20 mouse cellular contexts compared by ENCODE assay signal in the genomic region with DNA sequence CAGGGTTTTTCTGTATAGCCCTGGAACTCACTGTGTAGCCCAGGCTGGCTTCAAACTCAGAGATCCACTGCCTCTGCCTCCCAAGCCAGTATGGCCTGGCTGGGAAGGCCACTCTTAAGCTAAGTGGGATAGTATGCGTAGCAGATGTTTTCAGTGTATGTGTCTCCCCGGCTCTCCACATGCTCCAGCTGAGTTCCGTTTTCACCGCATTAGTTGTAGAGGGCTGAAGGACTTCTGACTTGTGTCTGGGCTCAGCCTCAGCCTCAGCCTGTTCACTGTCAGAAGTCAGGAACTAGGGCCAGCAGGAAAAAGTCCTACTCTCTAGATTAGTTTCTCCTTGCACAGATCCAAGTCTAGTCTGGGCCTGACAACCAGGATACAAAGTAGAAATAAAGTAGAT. TPM values are rescaled to one million over a fixed set of nuclear protein-coding genes. Genes with fewer than 3 reads are reported as not detected.
DNase-seq lines count a peak whose midpoint lies in the region; ATAC-seq and TF ChIP-seq lines count a peak whose summit lies in the region.
"Had no signal": no experiment of that assay in that cellular context is flagged by ENCODE, and none has a peak within 500 bp of the region (broad histone marks: within the 10 kb centered on the region; RNA-seq: fewer than 3 reads in every experiment).

No protein-coding gene starts in this region.

- TF ChIP-seq CTCF in lung, postnatal 0 days (IDR thresholded peaks at IDR 0.05) = no peak
- TF ChIP-seq CTCF in thymus, adult 2 months (IDR thresholded peaks at IDR 0.05; ENCODE audit: borderline replicate concordance, control insufficient read depth, extremely low read depth, insufficient read depth, low read length, poor library complexity) = no peak

- TF ChIP-seq POLR2A in thymus, adult 2 months (IDR thresholded peaks at IDR 0.05; ENCODE audit: control insufficient read depth, extremely low read depth, insufficient read depth, low read length, poor library complexity) = no peak

- H3K27ac ChIP-seq in embryonic facial prominence, embryonic 11.5 days (replicated peaks; ENCODE audit: low read depth, low read length) = no peak overlapping the region
- no peak overlapping the region for H3K27ac ChIP-seq in embryonic facial prominence, embryonic 10.5 days (replicated peaks)
- no peak overlapping the region for H3K27ac ChIP-seq in lung, postnatal 0 days (ENCODE audit: low read length)
- peak overlapping the region; percentile 72; the same call in 1 of the 2 replicates for H3K27ac ChIP-seq in stomach, embryonic 15.5 days
- no peak overlapping the region for H3K27ac ChIP-seq in thymus, adult 2 months (ENCODE audit: control insufficient read depth, insufficient read depth, low read length)
- H3K27ac ChIP-seq: forebrain, embryonic 10.5 days; hindbrain, embryonic 12.5 days; limb, embryonic 15.5 days; liver, embryonic 15.5 days; midbrain, embryonic 15.5 days had no signal

- H3K36me3 ChIP-seq in embryonic facial prominence, embryonic 11.5 days (replicated peaks; ENCODE audit: control insufficient read depth, insufficient read depth, low read depth, low read length) = no peaks in the 10 kb centered on the region
- H3K36me3 ChIP-seq in embryonic facial prominence, embryonic 10.5 days (replicated peaks) = peaks cover 21% of the 10 kb centered on the region; the same call in 1 of the 2 replicates
- H3K36me3 ChIP-seq in lung, postnatal 0 days (ENCODE audit: insufficient read depth, low read length) = no peaks in the 10 kb centered on the region
- no peaks in the 10 kb centered on the region; the same call in 1 of the 2 replicates for H3K36me3 ChIP-seq in stomach, embryonic 15.5 days
- no peaks in the 10 kb centered on the region for H3K36me3 ChIP-seq in thymus, adult 2 months (ENCODE audit: control insufficient read depth, insufficient read depth, low read length)
- H3K36me3 ChIP-seq: heart, embryonic 12.5 days; liver, embryonic 15.5 days; midbrain, embryonic 15.5 days had no signal

- H3K9me3 ChIP-seq in embryonic facial prominence, embryonic 11.5 days (replicated peaks; ENCODE audit: control insufficient read depth, low read length) = no peaks in the 10 kb centered on the region
- H3K9me3 ChIP-seq in embryonic facial prominence, embryonic 10.5 days = no peaks in the 10 kb centered on the region
- H3K9me3 ChIP-seq in lung, postnatal 0 days (ENCODE audit: low read length) = no peaks in the 10 kb centered on the region
- no peaks in the 10 kb centered on the region for H3K9me3 ChIP-seq in stomach, embryonic 15.5 days
- H3K9me3 ChIP-seq: forebrain, embryonic 10.5 days; heart, embryonic 12.5 days; hindbrain, embryonic 12.5 days; limb, embryonic 15.5 days; liver, embryonic 15.5 days; midbrain, embryonic 15.5 days had no signal

- no peak for TF ChIP-seq EP300 in lung, postnatal 0 days (IDR thresholded peaks at IDR 0.05)

- H3K4me3 ChIP-seq in embryonic facial prominence, embryonic 11.5 days (ENCODE audit: low read depth, low read length) = no peak overlapping the region
- no peak overlapping the region for H3K4me3 ChIP-seq in embryonic facial prominence, embryonic 10.5 days
- no peak overlapping the region for H3K4me3 ChIP-seq in lung, postnatal 0 days (ENCODE audit: low read depth, low read length)
- H3K4me3 ChIP-seq in stomach, embryonic 15.5 days (replicated peaks) = no peak overlapping the region
- H3K4me3 ChIP-seq in thymus, adult 2 months (ENCODE audit: control insufficient read depth, insufficient read depth, low read length) = no peak overlapping the region
- H3K4me3 ChIP-seq: forebrain, embryonic 10.5 days; heart, embryonic 12.5 days; hindbrain, embryonic 12.5 days; limb, embryonic 15.5 days; liver, embryonic 15.5 days; midbrain, embryonic 15.5 days; myocyte had no signal

- no peak overlapping the region for H3K9ac ChIP-seq in embryonic facial prominence, embryonic 11.5 days (replicated peaks; ENCODE audit: low read length)
- no peak overlapping the region for H3K9ac ChIP-seq in lung, postnatal 0 days (replicated peaks; ENCODE audit: low read depth)
- H3K9ac ChIP-seq in stomach, embryonic 15.5 days = no peak overlapping the region
- H3K9ac ChIP-seq: heart, embryonic 12.5 days; hindbrain, embryonic 12.5 days; limb, embryonic 15.5 days; liver, embryonic 15.5 days; midbrain, embryonic 15.5 days had no signal

- 58% methylated on average over 4 of the region's 4 CpGs for WGBS in embryonic facial prominence, embryonic 11.5 days
- WGBS in embryonic facial prominence, embryonic 10.5 days = 74% methylated on average over 4 of the region's 4 CpGs
- WGBS in lung, postnatal 0 days = 78% methylated on average over 4 of the region's 4 CpGs
- WGBS in stomach, embryonic 15.5 days = 64% methylated on average over 4 of the region's 4 CpGs
- over 99% methylated on average over 4 of the region's 4 CpGs for WGBS in thymus, adult 2 months

- H3K27me3 ChIP-seq in embryonic facial prominence, embryonic 11.5 days (ENCODE audit: control insufficient read depth, insufficient read depth, low read length) = no peaks in the 10 kb centered on the region
- H3K27me3 ChIP-seq in embryonic facial prominence, embryonic 10.5 days (replicated peaks; ENCODE audit: low read depth, poor library complexity, severe bottlenecking) = no peaks in the 10 kb centered on the region
- no peaks in the 10 kb centered on the region for H3K27me3 ChIP-seq in lung, postnatal 0 days (replicated peaks; ENCODE audit: insufficient read depth, low read length)
- no peaks in the 10 kb centered on the region for H3K27me3 ChIP-seq in stomach, embryonic 15.5 days (replicated peaks)
- H3K27me3 ChIP-seq in thymus, adult 2 months (ENCODE audit: control insufficient read depth, insufficient read depth, low read length) = no peaks in the 10 kb centered on the region
- H3K27me3 ChIP-seq: heart, embryonic 12.5 days; hindbrain, embryonic 12.5 days; limb, embryonic 15.5 days; liver, embryonic 15.5 days; midbrain, embryonic 15.5 days had no signal

- peak; percentile 14 for DNase-seq in embryonic facial prominence, embryonic 11.5 days (ENCODE audit: low spot score)
- DNase-seq in embryonic facial prominence, embryonic 10.5 days (ENCODE audit: low spot score) = no peak
- DNase-seq in ZHBTc4 (ENCODE audit: low read depth, low spot score) = peak; percentile 18
- DNase-seq in lung, postnatal 0 days (ENCODE audit: low spot score) = peak; percentile 73
- DNase-seq in thymus, adult 2 months = no peak
- DNase-seq in natural killer cell, adult 2 months (ENCODE audit: low spot score in 2 of 2) = no peak
- DNase-seq in cerebellum, postnatal 4 days (ENCODE audit: low spot score in 2 of 2) = no peak
- DNase-seq: adrenal gland, postnatal 10 days; cerebellum, adult 9-11 months; heart, postnatal 14 days; right cerebral cortex, postnatal 14 days had no signal

- ATAC-seq in embryonic facial prominence, embryonic 11.5 days (replicated peaks; ENCODE audit: insufficient number of reproducible peaks, low FRiP score, low TSS enrichment, low read depth) = no peak
- peak; percentile 74 for ATAC-seq in lung, postnatal 0 days
- 0 out of 2 replicates have a peak, but pooled peaks have one; percentile 17 for ATAC-seq in stomach, embryonic 15.5 days (ENCODE audit: insufficient read depth, low FRiP score, low read depth)
- ATAC-seq: inflammation-experienced regulatory T-cells, adult 6 months; midbrain, embryonic 15.5 days had no signal

- H3K4me2 ChIP-seq in embryonic facial prominence, embryonic 11.5 days (ENCODE audit: low read depth, low read length) = no peak overlapping the region
- no peak overlapping the region for H3K4me2 ChIP-seq in lung, postnatal 0 days (replicated peaks; ENCODE audit: low read depth, low read length)
- no peak overlapping the region for H3K4me2 ChIP-seq in stomach, embryonic 15.5 days
- H3K4me2 ChIP-seq: heart, embryonic 12.5 days; hindbrain, embryonic 12.5 days; limb, embryonic 15.5 days; liver, embryonic 15.5 days; midbrain, embryonic 15.5 days had no signal

- no peaks in the 10 kb centered on the region for H3K4me1 ChIP-seq in embryonic facial prominence, embryonic 11.5 days (ENCODE audit: control insufficient read depth, insufficient read depth, low read length)
- H3K4me1 ChIP-seq in embryonic facial prominence, embryonic 10.5 days = peaks cover 11% of the 10 kb centered on the region
- peaks cover 4% of the 10 kb centered on the region; the same call in 1 of the 2 replicates for H3K4me1 ChIP-seq in lung, postnatal 0 days (ENCODE audit: insufficient read depth, low read depth, low read length)
- H3K4me1 ChIP-seq in stomach, embryonic 15.5 days = peaks cover 15% of the 10 kb centered on the region
- H3K4me1 ChIP-seq in thymus, adult 2 months (replicated peaks; ENCODE audit: control insufficient read depth, insufficient read depth, low read length) = no peaks in the 10 kb centered on the region
- H3K4me1 ChIP-seq: hindbrain, embryonic 12.5 days had no signal

RNA-seq across cellular contexts. Expression of gene Taf11, which starts 6.7 kb away (rescaled TPM):
- 104 and 109 TPM in 2 replicates for polyA plus RNA-seq in embryonic facial prominence, embryonic 11.5 days (2014; fragmentation: Nextera tagmentation; extraction: Ambion mirVana)
- 87.5 and 96.2 TPM in 2 replicates for polyA plus RNA-seq in embryonic facial prominence, embryonic 10.5 days (2016; fragmentation: Nextera tagmentation; extraction: Ambion mirVana)
- polyA plus RNA-seq in lung, postnatal 0 days (2015; fragmentation: Nextera tagmentation; extraction: Ambion mirVana) = 40.1 and 42.1 TPM in 2 replicates
- polyA plus RNA-seq in stomach, embryonic 15.5 days (2015; fragmentation: Nextera tagmentation; extraction: Ambion mirVana) = 56.3 and 62.4 TPM in 2 replicates
- polyA plus RNA-seq in thymus, adult 2 months (2012; rRNA removed) = 12.5 and 13.6 TPM in 2 replicates

RNA-seq across cellular contexts. Expression of gene Anks1, which starts 7.3 kb away (rescaled TPM):
- polyA plus RNA-seq in embryonic facial prominence, embryonic 11.5 days (2014; fragmentation: Nextera tagmentation; extraction: Ambion mirVana) = 12.3 and 13.3 TPM in 2 replicates
- 18.0 and 19.4 TPM in 2 replicates for polyA plus RNA-seq in embryonic facial prominence, embryonic 10.5 days (2016; fragmentation: Nextera tagmentation; extraction: Ambion mirVana)
- polyA plus RNA-seq in lung, postnatal 0 days (2015; fragmentation: Nextera tagmentation; extraction: Ambion mirVana) = 25.4 and 25.5 TPM in 2 replicates
- polyA plus RNA-seq in stomach, embryonic 15.5 days (2015; fragmentation: Nextera tagmentation; extraction: Ambion mirVana) = 14.9 and 18.4 TPM in 2 replicates
- polyA plus RNA-seq in thymus, adult 2 months (2012; rRNA removed) = 103 and 109 TPM in 2 replicates

Comparison
In these comparisons a context has a peak if more than half of its experiments do, and no peak if none do; other contexts are left out.
1. DNase-seq: peak in embryonic facial prominence, embryonic 11.5 days (single experiment), ZHBTc4 (single experiment) and lung, postnatal 0 days (single experiment); none in embryonic facial prominence, embryonic 10.5 days (single experiment), thymus, adult 2 months (single experiment), natural killer cell, adult 2 months (0 of 2) and cerebellum, postnatal 4 days (0 of 2).